Mouse (Mus musculus) left cerebral cortex, postnatal 10 days (tissue): Measurements from ENCODE around the gene Bhmt2. TPM values are rescaled to one million over a fixed set of nuclear protein-coding genes. Genes with fewer than 3 reads are reported as not detected.

Experiments
- DNase-seq, 2 experiments: peaks; one replicate each; pipeline ENCODE4 v3.0.0; 2021 to 2022; ENCODE audit warnings: low spot score in 2 of 2, mixed read lengths in 1 of 2; ENCODE audit errors: extremely low spot score in 1 of 2
- intact Hi-C: fragments of 180-260 bp; cut with DNase I; formaldehyde crosslinking; loops from one replicate; pipeline ENCODE4 v1.15.1; 2025
- total RNA-seq, 2 experiments: library from RNA; stranded (reverse); gene quantifications; 2 replicates each; pipeline ENCODE4 v1.2.3; 2021

Gene Bhmt2
- total RNA-seq, 2 experiments from 2014 or later = 0.66 to 0.69 TPM

DNA sequence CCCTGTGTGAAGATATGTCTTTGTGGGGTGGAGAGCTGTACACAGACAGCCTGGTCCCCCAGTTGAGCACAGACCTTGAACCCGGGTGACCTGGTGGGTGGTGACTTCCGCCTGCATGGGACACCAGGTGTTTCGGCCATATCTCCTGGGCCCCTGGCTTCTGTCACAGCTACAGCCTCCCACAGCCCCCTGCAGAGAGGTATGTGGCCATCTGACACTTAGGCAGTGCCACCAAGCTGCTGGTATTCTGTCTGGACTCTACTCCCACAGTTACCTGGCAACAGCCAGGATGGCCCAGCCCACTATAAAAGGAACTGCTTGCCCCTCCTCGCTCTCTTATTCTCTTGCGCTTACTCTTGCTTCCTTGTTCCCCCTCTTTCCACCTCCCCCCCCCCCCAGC is 16.2 kb downstream of the Bhmt2 start:
- intact Hi-C loops = no loop called here
- no peak for DNase-seq

DNA sequence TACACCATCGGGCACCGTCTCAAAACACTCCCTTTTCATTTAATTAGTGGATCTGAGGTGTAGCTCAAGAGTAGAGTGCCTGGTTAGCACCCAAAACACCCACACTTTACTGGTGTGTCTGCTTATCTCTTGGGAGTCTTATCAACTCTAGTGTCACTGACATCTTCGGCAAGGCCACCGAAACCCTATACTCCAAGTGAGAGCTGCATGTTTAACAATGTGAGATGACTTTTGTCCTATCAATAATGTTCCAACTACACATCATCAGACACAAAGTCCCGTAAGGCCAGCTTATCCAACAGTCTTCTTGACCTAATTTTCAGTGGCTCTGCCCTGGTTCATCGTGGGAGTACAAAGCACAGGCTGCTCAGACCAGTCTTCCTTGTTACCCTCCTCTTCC is 20.7 kb downstream of the Bhmt2 start:
- intact Hi-C loops = no loop called here
- DNase-seq = no peak

DNA sequence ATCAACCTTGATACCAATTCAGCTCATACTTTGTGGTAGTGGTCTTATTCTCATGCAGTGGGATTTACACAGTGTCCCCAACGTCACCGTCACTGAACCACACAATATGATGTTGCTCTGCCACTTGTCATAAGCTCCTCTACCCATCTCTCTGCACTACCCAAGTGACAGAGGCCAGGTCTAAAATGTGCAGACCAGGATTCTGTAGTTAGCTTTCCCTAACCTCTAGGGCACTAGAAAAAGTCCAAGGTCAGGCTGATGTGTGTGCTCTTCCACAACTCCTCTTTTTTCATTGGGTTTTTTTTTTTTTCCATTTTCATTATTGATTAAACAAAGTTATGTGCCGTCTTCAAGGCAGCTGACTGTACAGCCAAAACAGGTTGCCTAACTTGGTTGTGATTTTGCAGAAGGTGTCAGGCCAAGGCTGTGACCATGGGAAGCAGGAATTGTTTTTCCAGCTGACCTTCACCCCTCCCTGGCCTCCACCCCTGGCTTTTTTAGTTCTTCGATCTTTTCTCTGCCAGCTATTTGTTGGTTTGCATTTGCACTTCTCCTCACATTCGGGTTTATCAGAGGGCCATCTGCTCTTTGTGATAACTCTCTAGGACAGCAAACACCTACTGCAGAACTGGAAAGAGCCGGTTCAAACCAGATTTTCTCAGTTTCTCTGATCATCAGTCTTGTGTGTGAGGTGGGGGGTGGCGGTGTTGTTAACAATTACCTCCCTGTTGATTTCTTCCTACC is 25.5 kb downstream of the Bhmt2 start:
- DNase-seq = no peak
- intact Hi-C loops = no loop called here

DNA sequence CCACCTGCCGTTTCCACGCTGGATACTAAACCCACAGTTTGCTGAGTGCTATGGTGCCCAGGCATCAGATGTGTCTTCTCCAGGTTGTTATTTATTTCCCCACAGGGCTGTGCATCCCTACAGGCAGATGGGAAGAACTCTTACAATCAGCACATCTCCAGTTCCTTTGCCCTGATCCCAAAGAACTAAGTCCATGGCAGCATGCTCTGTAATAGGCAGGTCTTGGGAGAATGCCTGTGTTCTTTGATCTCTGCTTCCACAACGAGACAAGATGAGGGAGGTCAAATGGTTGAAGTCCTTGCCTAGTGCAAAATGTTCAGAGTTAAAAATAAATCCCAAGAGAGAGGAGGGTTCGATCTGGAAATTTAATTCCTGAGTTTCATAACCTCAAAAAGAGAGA is 34.5 kb downstream of the Bhmt2 start:
- no peak for DNase-seq
- intact Hi-C loops = no loop called here

DNA sequence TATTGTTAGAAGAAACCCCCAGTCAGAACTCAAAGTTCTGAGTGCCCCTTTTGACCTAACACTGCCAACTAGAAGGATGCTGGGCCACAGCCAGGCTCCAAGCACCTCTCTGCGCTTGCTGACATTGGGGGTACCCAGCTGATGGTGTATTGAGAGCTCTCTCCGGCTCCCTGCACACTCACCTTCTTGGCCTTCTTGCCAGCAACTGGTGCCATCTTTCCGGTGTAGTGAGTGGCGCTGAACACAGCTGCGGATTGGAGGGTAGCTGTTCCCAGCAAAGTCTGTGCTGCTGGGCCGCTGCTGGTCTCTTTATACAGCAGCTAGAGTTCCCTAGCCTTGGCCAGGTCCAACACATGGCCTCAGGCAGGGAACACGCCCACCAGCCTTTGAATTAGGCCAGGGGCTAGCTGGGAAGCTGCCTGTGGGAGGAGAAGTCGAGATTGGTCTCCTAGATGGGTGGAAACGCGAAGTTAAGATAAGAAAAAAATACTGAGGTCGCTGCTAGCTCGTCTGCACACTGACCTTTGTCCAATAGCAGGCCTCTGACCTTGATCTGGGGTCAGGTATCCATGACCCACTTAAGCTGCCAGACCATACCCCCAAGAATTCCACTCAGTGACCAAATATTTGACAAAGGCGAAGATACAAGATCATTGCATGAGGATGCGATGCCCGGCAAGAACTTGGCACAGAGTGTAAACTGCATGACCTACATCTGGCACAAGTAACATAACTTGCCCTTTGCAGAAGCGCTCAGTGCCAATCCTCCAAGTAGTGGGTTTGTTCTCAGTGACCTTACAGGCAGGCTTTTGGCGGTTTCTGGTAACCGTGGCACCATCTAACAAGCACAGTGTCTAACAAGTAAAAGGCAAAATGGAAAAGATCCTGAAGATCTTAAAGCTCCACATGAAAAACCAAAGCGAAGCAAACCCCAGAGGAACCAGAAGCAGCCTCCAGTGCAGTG is 36.5 kb downstream of the Bhmt2 start, which contains the start of gene Bhmt:
Gene Bhmt (minus strand): TSS at position 680 of the 964 bp plus-strand sequence.
- intact Hi-C loops = no loop called here
- no peak for DNase-seq

DNA sequence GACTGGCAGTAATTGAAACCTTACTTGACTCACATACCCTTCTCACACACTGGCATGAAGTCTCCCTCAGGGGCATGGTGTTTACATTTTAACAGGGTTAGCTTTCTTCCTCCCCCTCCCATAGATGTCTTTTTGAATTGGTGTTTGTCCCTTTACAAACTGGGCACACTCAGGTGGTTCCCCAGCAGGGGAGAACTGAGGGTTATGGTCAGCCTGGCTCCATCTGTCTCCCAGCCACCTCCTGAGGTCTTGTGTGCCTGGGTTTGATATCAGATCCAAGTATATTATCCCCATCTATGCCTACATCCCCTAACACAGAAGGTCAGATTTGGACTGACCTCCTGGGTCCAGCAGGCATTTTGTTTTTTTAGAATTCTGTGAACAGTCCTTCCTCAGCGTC is 37.5 kb downstream of the Bhmt2 start:
- no peak for DNase-seq
- intact Hi-C loops = no loop called here

DNA sequence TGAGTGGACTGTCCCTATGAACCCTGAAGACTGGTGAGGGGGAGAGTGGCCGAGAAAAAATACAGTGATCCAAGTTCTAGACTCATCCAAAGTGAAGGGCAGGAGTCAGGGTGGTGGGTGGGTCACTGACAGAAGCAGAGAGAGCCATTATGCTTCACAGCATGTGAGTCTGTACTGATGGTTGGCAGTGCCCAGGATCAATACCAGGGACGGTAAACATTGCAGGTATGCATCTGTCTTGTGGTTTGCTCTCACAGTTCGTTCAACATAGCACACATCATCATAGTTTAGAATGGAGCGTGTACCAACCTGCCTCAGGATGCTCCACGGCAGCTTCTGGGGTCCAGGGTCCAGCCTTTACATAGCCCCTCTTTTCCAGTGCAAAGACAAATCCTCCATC is 41.2 kb downstream of the Bhmt2 start:
- intact Hi-C loops = no loop called here

DNA sequence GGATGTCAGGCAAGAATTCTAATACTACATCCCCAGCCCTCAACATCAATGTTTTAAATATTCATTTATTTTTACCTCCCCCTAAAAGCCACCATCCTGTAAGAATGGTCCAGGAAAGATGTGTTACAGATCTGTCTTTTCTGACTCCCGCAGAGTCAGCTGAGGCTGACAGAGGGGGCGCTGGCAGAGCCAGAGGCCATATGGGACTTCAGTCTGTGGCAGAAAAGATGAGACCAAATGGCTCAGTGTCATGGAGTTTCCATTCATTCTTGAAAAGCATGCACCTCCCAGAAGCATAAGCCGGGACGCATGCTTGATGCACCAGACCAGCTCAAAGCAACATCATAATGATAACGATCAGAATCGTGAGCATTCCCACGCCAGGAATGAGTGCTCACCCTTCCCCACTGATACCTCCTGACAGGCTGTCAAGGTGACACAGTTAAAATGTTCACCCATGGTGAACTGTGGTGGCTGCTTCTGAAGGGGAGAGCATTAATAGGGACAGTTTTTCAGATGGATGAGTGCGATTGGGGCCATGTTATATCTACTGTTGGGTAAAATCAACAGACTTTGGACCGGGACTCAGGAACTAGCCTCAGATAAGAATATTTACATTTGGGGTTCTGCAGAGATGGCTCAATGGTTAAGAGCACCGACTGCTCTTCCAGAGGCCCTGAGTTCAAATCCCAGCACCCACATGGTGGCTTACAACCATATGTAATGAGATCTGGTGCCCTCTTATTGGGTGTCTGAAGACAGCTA is 43.0 kb downstream of the Bhmt2 start:
- no peak for DNase-seq
- intact Hi-C loops = no loop called here

More for the DNA sequence above, 41.2 kb downstream of the Bhmt2 start:
- no peak for DNase-seq

DNA sequence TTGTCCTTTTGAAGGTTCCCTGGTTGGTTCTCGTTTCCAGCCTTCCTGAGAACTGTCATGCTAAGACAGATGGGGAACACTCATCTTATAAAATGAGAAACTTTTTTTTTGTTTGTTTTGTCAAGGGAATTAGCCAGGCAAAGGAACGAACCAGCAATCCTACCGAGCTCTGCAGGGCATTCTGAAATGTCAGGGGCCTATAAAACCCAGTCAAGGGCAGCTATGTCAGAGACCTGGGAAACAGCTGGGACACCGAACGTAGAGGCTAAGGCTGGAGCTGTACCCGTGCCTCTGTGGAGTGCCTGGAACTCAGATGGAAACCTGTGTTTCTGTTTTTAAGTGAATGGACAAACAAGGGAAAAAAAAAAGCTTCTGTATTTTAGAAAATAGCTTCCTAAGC is 45.2 kb downstream of the Bhmt2 start:
- no peak for DNase-seq
- intact Hi-C loops = no loop called here

DNA sequence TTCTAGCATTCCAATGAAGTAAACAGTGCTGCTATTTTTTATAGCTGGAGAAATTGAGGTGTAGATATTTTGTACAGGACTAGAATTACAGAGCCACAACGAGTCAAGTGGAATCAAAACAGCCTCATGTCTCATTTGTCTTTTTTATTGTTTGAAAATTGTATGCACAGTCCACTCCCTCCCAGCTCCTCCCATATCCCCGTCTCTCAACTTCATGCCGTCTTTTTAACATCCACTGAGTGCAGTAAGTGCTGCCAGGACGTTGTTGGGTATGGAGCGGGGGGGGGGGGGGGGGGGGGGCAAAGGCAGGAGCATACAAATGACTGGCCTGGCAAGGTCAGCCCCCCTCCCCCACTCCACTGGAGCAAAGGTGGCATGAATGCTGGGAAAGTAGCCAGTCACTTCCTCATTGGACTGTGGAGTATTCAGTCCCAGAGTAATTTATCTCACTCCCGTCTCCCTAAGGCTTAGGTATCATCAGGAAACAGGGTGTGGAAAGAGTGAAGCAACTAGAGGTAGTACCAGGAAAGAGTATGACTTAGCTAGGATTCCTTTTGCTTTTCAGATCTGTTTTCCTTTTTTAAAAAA is 59.6 kb downstream of the Bhmt2 start:
- intact Hi-C loops = loop anchor here (5.0 kb wide), 2 partner anchors 117 to 862 kb away; partner anchors contain the start of gene Jmy
- DNase-seq = no peak

DNA sequence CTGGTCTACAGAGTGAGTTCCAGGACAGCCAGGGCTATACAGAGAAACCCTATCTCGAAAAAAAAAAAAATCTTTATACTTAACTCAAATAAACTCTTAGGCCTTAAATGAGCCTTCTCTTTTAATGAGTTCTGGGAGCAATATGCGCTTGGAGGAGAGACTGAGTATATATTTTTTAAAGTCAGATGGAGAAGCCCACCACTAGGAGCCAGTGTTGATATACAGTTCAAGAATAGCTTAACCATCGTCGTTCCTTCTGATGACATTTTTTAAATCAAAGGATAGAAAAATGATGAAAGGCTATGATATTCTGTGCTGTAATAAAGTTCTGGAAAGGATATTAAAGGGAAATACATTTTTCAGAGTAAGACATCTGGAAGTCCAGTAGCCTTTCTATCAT is 60.3 kb downstream of the Bhmt2 start:
- DNase-seq = no peak
- intact Hi-C loops = loop anchor here (2.0 to 5.0 kb wide), 3 partner anchors 116 to 861 kb away; partner anchors contain the start of gene Jmy

DNA sequence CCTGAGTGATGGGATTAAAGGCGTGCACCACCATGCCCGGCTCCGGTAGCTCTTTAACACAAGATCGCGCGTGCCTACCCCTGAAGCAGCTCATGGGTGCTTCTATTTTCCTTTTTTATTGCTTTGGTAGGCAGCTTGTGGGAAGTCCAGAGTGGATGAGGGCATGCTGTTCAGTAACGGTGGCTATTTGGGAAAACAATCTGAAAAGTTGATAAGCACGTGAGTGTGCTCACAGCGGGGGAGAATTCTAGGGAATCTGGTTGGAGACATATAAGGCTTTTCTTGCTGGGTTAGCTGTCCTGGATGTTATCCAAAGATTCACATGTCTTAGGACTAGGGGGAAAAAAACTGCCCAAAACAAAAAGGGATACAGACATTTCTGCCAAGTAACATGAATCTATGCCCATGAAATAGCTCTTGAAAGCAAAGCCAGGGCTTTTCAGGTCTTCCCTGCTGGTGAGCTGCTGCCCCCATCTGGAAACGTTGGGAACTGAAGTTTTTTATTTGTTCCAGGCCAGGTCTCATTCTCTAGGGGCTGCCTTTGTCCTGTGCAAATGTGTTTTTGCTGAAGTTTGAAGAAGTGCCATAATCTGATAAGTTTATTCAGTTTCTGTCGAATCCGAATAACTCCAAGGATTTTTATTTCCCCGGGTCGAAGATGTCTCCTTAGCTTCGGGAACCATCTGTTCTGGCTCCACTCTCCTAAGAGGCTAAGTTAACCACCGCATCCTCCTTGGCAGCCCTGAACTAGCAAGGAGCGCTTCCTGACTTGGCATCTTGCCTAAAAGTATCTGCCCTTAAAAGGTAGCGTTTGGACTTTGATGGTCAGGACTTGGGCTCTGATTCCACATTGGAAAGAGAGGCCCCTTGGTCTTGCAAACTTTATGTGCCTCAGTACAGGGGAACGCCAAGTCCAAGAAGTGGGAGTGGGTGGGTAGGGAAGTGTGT is 61.2 kb downstream of the Bhmt2 start:
- intact Hi-C loops = loop anchor here (2.0 to 5.0 kb wide), 3 partner anchors 116 to 861 kb away; partner anchors contain the start of gene Jmy
- DNase-seq = peak; percentile 82 to 83

DNA sequence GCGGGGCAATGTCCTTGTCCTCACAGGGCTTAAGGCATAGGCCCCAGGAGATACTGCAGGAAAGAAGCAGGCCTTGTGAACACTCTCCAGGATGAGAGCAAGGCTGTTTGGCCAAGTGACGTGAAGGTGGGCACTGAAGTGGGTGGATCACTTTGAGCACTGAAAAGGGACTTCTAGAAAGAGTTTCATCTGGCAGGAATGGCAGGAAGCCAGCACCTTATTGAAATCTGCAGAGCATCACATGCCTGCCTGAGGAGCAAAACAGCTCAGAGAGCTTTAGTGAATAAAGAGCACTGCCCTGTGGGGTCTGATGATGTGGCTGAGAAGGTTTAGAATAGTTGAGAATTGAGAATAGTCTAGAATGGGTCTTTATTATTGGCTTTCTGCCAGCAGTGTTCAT is 65.6 kb downstream of the Bhmt2 start:
- intact Hi-C loops = loop anchor here (5.0 kb wide), 1 partner anchor 96 kb away; no protein-coding TSS in a partner anchor
- no peak for DNase-seq

DNA sequence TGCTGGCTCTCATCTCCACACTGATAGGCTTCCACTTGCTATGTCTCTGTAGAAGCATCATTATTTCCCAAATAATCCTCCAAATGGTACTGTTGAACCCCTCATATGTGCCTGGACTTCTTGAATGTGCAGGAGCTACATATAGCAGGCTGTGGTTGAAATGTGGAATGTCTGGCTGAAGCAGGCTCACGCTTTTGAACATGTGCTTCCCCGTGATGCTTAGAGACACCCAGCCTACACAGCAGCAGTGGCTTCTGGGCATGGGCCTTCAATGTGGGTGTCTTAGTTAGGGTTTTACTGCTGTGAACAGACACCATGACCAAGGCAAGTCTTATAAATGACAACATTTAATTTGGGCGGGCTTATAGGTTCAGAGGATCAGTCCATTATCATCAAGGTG is 66.4 kb downstream of the Bhmt2 start:
- intact Hi-C loops = loop anchor here (5.0 kb wide), 1 partner anchor 95 kb away; no protein-coding TSS in a partner anchor
- DNase-seq = no peak

DNA sequence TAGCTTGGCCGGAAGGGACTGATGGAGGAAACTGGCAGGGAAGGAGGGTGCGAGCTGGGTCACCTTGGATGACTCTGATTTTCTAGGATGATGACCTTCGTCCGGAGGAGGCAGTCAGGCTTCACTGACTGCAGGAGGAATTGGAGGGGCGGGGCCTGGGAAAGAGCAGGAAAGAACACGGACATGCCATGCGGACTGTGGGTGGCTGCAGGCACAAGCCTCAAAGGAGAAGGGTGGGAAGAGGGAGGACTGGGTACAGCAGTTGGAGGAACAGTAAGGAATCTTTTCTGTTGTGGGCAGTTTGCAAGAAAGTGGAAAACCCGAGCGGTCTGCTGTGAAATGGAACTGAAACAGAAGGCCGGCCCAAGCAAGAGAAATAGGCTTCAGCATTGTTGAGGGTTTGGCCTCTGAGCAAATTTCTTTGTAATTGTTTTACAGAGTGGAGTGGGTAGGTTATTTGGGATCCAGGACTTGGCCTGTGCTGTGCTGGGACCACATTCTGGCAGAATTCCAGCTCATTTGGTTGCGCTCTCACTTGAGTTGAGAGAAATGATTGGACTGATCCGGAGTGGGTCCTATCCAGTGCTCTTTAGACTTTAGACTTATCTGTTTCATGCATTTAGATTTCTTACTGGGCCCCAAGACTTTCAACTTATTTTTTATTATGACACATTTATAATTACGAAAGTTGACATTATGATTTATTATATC is 67.1 kb downstream of the Bhmt2 start:
- DNase-seq = no peak
- intact Hi-C loops = loop anchor here (5.0 kb wide), 1 partner anchor 95 kb away; no protein-coding TSS in a partner anchor
